7 mouse cellular contexts compared by ENCODE assay signal in the genomic region with DNA sequence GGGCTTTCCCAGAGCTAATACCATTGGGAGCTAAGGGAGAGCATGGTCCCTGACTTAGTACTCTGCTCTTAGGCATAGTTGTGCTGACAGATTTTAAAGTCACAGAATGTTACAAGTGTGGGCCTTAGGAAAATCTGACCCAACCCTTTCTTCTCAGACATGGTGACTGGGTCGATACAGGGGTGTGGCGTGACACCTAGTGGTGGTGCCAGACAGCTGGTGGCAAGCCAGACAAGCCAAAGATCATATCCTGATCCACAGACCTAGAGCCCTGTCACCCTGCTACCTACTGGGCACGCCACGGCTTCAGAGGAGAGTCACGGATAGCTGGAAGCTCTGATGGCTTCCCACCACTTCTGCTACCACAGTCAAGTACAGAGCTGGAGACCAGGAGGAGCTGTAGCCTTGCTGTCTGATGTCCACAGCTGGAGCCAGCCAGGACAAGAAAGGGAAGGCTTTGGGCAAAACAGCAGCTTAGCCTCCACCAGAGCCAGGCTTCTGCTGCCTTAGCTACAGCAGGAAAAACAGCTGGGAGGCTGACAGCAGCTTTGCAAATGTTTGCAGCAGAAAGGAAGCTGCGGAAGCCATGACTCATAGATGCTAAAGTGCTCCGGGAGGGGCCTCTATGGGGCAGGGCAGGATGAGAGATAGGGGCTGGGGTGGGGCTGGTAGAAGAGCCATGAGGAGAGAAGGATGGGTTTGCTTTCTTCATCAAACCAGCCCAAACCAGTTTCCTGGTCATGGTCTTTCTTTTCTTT. TPM values are rescaled to one million over a fixed set of nuclear protein-coding genes. Genes with fewer than 3 reads are reported as not detected.
DNase-seq lines count a peak whose midpoint lies in the region; TF ChIP-seq lines count a peak whose summit lies in the region.

No protein-coding gene starts in this region.

- TF ChIP-seq POLR2A in MEL (IDR thresholded peaks at IDR 0.05; ENCODE audit: control insufficient read depth in 1 of 2, insufficient read depth in 1 of 2, low read depth in 1 of 2, low read length in 2 of 2, poor library complexity in 1 of 2) = peak in 1 of 2 experiments; percentile 35; a peak in 1 of 4 replicates

- no peaks in the 10 kb centered on the region for H3K27me3 ChIP-seq in MEL (ENCODE audit: control insufficient read depth in 1 of 2, insufficient read depth in 2 of 2, low read length in 2 of 2)

- H3K9me3 ChIP-seq in MEL (replicated peaks; ENCODE audit: insufficient read depth, low read length) = no peaks in the 10 kb centered on the region

- no peaks in the 10 kb centered on the region for H3K79me2 ChIP-seq in MEL (ENCODE audit: control insufficient read depth, insufficient read depth, low read length, poor library complexity)

- peak; percentile 11 to 51 (median 46); a peak in 4 of 6 replicates for TF ChIP-seq CTCF in MEL (IDR thresholded peaks at IDR 0.05 in 2 of 3, conservative IDR thresholded peaks at IDR 0.05 in 1 of 3; ENCODE audit: control insufficient read depth in 1 of 3, insufficient read depth in 1 of 3, low read depth in 2 of 3, low read length in 3 of 3, poor library complexity in 1 of 3, severe bottlenecking in 1 of 3)

- H3K36me3 ChIP-seq in MEL (ENCODE audit: control insufficient read depth in 1 of 2, insufficient read depth in 2 of 2, low read length in 2 of 2) = peaks cover 0 to 41% of the 10 kb centered on the region in 2 experiments; a peak in 2 of 4 replicates

- H3K27ac ChIP-seq in MEL (ENCODE audit: control insufficient read depth, low read depth, low read length) = peak overlapping the region; percentile 99

- H3K4me3 ChIP-seq in MEL (ENCODE audit: control insufficient read depth in 1 of 2, insufficient read depth in 1 of 2, low read depth in 2 of 2, low read length in 2 of 2) = peak overlapping the region; percentile 33 to 38

- peak overlapping the region; percentile 69 for H3K9ac ChIP-seq in MEL (ENCODE audit: control insufficient read depth, low read depth, low read length, poor library complexity, severe bottlenecking)

- peak; percentile 76 for DNase-seq in CD4-positive, CD25-positive, alpha-beta regulatory T cell, adult 2 months (ENCODE audit: low read depth, low spot score)
- DNase-seq in MEL (ENCODE audit: low read depth, low spot score) = peak; percentile 93
- peak; percentile 44 for DNase-seq in gastrocnemius, postnatal 10 days
- DNase-seq in kidney, adult 11 months = peak; percentile 62
- DNase-seq in lung, postnatal 10 days = peak; percentile 87
- peak; percentile 48 to 64 for DNase-seq in thymus, postnatal 36 days
- DNase-seq in layer of hippocampus, adult 18-20 months (ENCODE audit: low spot score in 2 of 2) = no peak

- peak; percentile 81 to 86 for TF ChIP-seq EP300 in MEL (IDR thresholded peaks at IDR 0.05; ENCODE audit: low read depth in 1 of 2, low read length in 2 of 2)

- H3K4me1 ChIP-seq in MEL (ENCODE audit: control insufficient read depth in 1 of 2, insufficient read depth in 2 of 2, low read length in 2 of 2) = peaks cover 28 to 42% of the 10 kb centered on the region in 2 experiments

- TF ChIP-seq RAD21 in MEL (IDR thresholded peaks at IDR 0.05; ENCODE audit: low read depth, low read length) = peak; percentile 39

TF ChIP-seq in MEL, 35 proteins besides CTCF, POLR2A, EP300 and RAD21:
- TF ChIP-seq MYC (IDR thresholded peaks at IDR 0.05; ENCODE audit: low read depth, low read length) (peak; percentile 58; the same call in 1 of the 2 replicates), JUND (IDR thresholded peaks at IDR 0.05; ENCODE audit: low read depth, low read length) (peak; percentile 94), E2F4 (IDR thresholded peaks at IDR 0.05; ENCODE audit: borderline replicate concordance, low read depth, low read length) (no peak), ETS1 (IDR thresholded peaks at IDR 0.05; ENCODE audit: low read depth, low read length) (peak; percentile 99), MAX (IDR thresholded peaks at IDR 0.05; ENCODE audit: low read length) (peak; percentile 42; the same call in 1 of the 2 replicates), ZC3H11A (IDR thresholded peaks at IDR 0.05; ENCODE audit: low read depth, low read length) (0 out of 2 replicates have a peak, but pooled peaks have one; percentile 10), MAZ (IDR thresholded peaks at IDR 0.05; ENCODE audit: low read depth, low read length) (peak; percentile 97), SMC3 (IDR thresholded peaks at IDR 0.05; ENCODE audit: low read depth, low read length) (peak; percentile 3; the same call in 1 of the 2 replicates), MYB (IDR thresholded peaks at IDR 0.05; ENCODE audit: low read depth, low read length) (no peak), RCOR1 (IDR thresholded peaks at IDR 0.05; ENCODE audit: low read depth, low read length) (peak; percentile 60), TAL1 (IDR thresholded peaks at IDR 0.05; ENCODE audit: low read length) (no peak), ELF1 (IDR thresholded peaks at IDR 0.05; ENCODE audit: low read depth, low read length) (no peak), ZNF384 (IDR thresholded peaks at IDR 0.05; ENCODE audit: low read depth, low read length) (no peak), TBP (IDR thresholded peaks at IDR 0.05; ENCODE audit: low read depth, low read length) (peak; percentile 56), MXI1 (IDR thresholded peaks at IDR 0.05; ENCODE audit: low read depth, low read length) (peak; percentile 43; the same call in 1 of the 2 replicates), ZKSCAN1 (IDR thresholded peaks at IDR 0.05; ENCODE audit: low read depth, low read length) (no peak), USF2 (IDR thresholded peaks at IDR 0.05; ENCODE audit: borderline replicate concordance in 1 of 2, insufficient read depth in 1 of 2, low read depth in 1 of 2, low read length in 2 of 2) (no peak), NELFE (IDR thresholded peaks at IDR 0.05; ENCODE audit: low read depth, low read length) (peak; percentile 25; the same call in 1 of the 2 replicates), TCF12 (IDR thresholded peaks at IDR 0.05; ENCODE audit: low read depth, low read length) (peak; percentile 64), HCFC1 (IDR thresholded peaks at IDR 0.05; ENCODE audit: low read depth, low read length) (0 out of 2 replicates have a peak, but pooled peaks have one; percentile 41), GATA1 (IDR thresholded peaks at IDR 0.05; ENCODE audit: low read depth, low read length) (peak; percentile 67), SIN3A (IDR thresholded peaks at IDR 0.05; ENCODE audit: low read length) (peak; percentile 94)
TF ChIP-seq in MEL: peak in this region for 15.

RNA-seq across cellular contexts. Expression of gene Capn2, which starts 11.0 kb away (rescaled TPM):
- 10.6 and 13.6 TPM in 2 replicates for total RNA-seq in MEL (2012; rRNA removed)
- 10 to 100 TPM in 1 of 2 experiments, not detected in 1; 19.3 TPM for polyA plus RNA-seq in MEL (2012; ENCODE audit: insufficient read depth in 1 of 2, insufficient read length in 2 of 2, low read depth in 1 of 2, low replicate concordance in 2 of 2, missing spikeins in 1 of 2)
- 10 to 100 TPM; 79.2 to 87.6 TPM for total RNA-seq in gastrocnemius, postnatal 10 days (2021)
- 10 to 100 TPM; 63.2 to 68.1 TPM for total RNA-seq in layer of hippocampus, adult 18-20 months (2021)

RNA-seq across cellular contexts. Expression of gene Capn8, which starts 58.4 kb away (rescaled TPM):
- total RNA-seq in MEL (2012; rRNA removed) = not detected in 2 replicates
- polyA plus RNA-seq in MEL (2012; ENCODE audit: insufficient read depth in 1 of 2, insufficient read length in 2 of 2, low read depth in 1 of 2, low replicate concordance in 2 of 2, missing spikeins in 1 of 2) = not detected
- not detected for total RNA-seq in gastrocnemius, postnatal 10 days (2021)
- total RNA-seq in layer of hippocampus, adult 18-20 months (2021) = not detected

Comparison
In these comparisons a context has a peak if more than half of its experiments do, and no peak if none do; other contexts are left out.
1. DNase-seq: peak in CD4-positive, CD25-positive, alpha-beta regulatory T cell, adult 2 months (single experiment), MEL (single experiment), gastrocnemius, postnatal 10 days (single experiment), kidney, adult 11 months (single experiment), lung, postnatal 10 days (single experiment) and thymus, postnatal 36 days (2 of 2); none in layer of hippocampus, adult 18-20 months (0 of 2).